Mouse (Mus musculus): ENCODE results near the gene Ninj2. TPM values are rescaled to one million over a fixed set of nuclear protein-coding genes. Genes with fewer than 3 reads are reported as not detected.

Gene Ninj2
- total and polyA plus RNA-seq, 3 experiments = 1.1 to 6.5 TPM; not detected in 1

GRCm38 (mm10) chr6:120155510-120155909, 62.4 kb downstream of the Ninj2 start:
- H3K27ac ChIP-seq (ENCODE audit: insufficient read depth, low read depth) = peak overlapping the region; percentile 92
- no peaks in the 10 kb centered on the region for H3K27me3 ChIP-seq (replicated peaks)
- peaks cover 40 to 83% of the 10 kb centered on the region in 2 experiments for H3K4me1 ChIP-seq (ENCODE audit: control insufficient read depth in 1 of 2, insufficient read depth in 2 of 2)
- DNase-seq (ENCODE audit: extremely low read depth) = peak; percentile 92
- no peaks in the 10 kb centered on the region for H3K9me3 ChIP-seq (replicated peaks; ENCODE audit: low read length)
- no peaks in the 10 kb centered on the region for H3K36me3 ChIP-seq (replicated peaks in 1 of 2; ENCODE audit: control insufficient read depth in 1 of 2, insufficient read depth in 1 of 2, low read length in 1 of 2)
- in situ Hi-C loops (cut with MboI; ENCODE audit: low pct_ligation_motif_present, low pct_unique_long_range_greater_than_20kb, low sequenced_read_pairs) (loop anchor here (10.0 kb wide), 1 partner anchor 121 kb away; the partner anchor contains the start of gene Wnk1), dilution Hi-C loops (cut with MboI; ENCODE audit: extremely low pct_ligation_motif_present, extremely low pct_unique_long_range_greater_than_20kb, low sequenced_read_pairs) (no loop called here)
- TF ChIP-seq USF2 (conservative IDR thresholded peaks at IDR 0.05; ENCODE audit: low read depth, low read length) (no peak), MXI1 (IDR thresholded peaks at IDR 0.05; ENCODE audit: low read depth, low read length) (no peak), MEF2A (IDR thresholded peaks at IDR 0.05; ENCODE audit: borderline replicate concordance, low read depth, low read length) (peak; percentile 19; the same call in 1 of the 2 replicates), POLR2A (IDR thresholded peaks at IDR 0.05; ENCODE audit: low read depth, low read length) (no peak), MAFK (IDR thresholded peaks at IDR 0.05; ENCODE audit: insufficient replicate concordance, low read length) (peak; percentile 56; the same call in 1 of the 2 replicates), PAX5 (IDR thresholded peaks at IDR 0.05; ENCODE audit: low read length) (no peak), ZNF384 (IDR thresholded peaks at IDR 0.05; ENCODE audit: low read depth, low read length) (no peak), CTCF (conservative IDR thresholded peaks at IDR 0.05 in 1 of 2, IDR thresholded peaks at IDR 0.05 in 1 of 2; ENCODE audit: low read depth in 2 of 2, low read length in 2 of 2) (no peak), ZMIZ1 (IDR thresholded peaks at IDR 0.05; ENCODE audit: low read depth, low read length) (0 out of 2 replicates have a peak, but pooled peaks have one; percentile 36), ZC3H11A (IDR thresholded peaks at IDR 0.05; ENCODE audit: low read depth, low read length) (no peak), EP300 (IDR thresholded peaks at IDR 0.05; ENCODE audit: low read length) (peak; percentile 73), RCOR1 (conservative IDR thresholded peaks at IDR 0.05; ENCODE audit: low read depth, low read length) (no peak), ZKSCAN1 (IDR thresholded peaks at IDR 0.05; ENCODE audit: borderline replicate concordance, low read depth, low read length) (no peak), ELF1 (IDR thresholded peaks at IDR 0.05; ENCODE audit: low read depth, low read length) (no peak; the same call in 1 of the 2 replicates), NRF1 (IDR thresholded peaks at IDR 0.05; ENCODE audit: low read depth, low read length) (no peak), POLR2AphosphoS2 (IDR thresholded peaks at IDR 0.05; ENCODE audit: low read depth, low read length) (no peak), USF1 (IDR thresholded peaks at IDR 0.05; ENCODE audit: low read depth, low read length) (no peak), HCFC1 (IDR thresholded peaks at IDR 0.05; ENCODE audit: low read depth, low read length) (no peak), TCF12 (IDR thresholded peaks at IDR 0.05; ENCODE audit: low read depth, low read length) (peak; percentile 97), TBP (conservative IDR thresholded peaks at IDR 0.05; ENCODE audit: low read depth, low read length) (no peak), E2F4 (IDR thresholded peaks at IDR 0.05; ENCODE audit: insufficient replicate concordance, low read depth, low read length) (no peak), BHLHE40 (IDR thresholded peaks at IDR 0.05; ENCODE audit: low read depth, low read length) (no peak; the same call in 1 of the 2 replicates), MAZ (IDR thresholded peaks at IDR 0.05; ENCODE audit: low read depth, low read length) (peak; percentile 87), JUND (conservative IDR thresholded peaks at IDR 0.05; ENCODE audit: low read depth, low read length) (peak; percentile 47; the same call in 1 of the 2 replicates), MYC (IDR thresholded peaks at IDR 0.05; ENCODE audit: low read depth, low read length) (no peak), GABPA (IDR thresholded peaks at IDR 0.05; ENCODE audit: insufficient replicate concordance, low read depth, low read length) (no peak), SMC3 (IDR thresholded peaks at IDR 0.05; ENCODE audit: low read depth, low read length) (no peak), ETS1 (conservative IDR thresholded peaks at IDR 0.05; ENCODE audit: low read depth, low read length) (peak; percentile 92), MAX (IDR thresholded peaks at IDR 0.05; ENCODE audit: low read length) (peak; percentile 9; the same call in 1 of the 2 replicates), KAT2A (IDR thresholded peaks at IDR 0.05; ENCODE audit: insufficient replicate concordance, low read length) (no peak), IRF4 (IDR thresholded peaks at IDR 0.05; ENCODE audit: low read depth, low read length) (no peak; the same call in 1 of the 2 replicates), SIN3A (IDR thresholded peaks at IDR 0.05; ENCODE audit: low read length) (no peak), RAD21 (IDR thresholded peaks at IDR 0.05; ENCODE audit: low read depth, low read length) (no peak; the same call in 1 of the 2 replicates), CHD2 (IDR thresholded peaks at IDR 0.05; ENCODE audit: low read length) (no peak), UBTF (IDR thresholded peaks at IDR 0.05; ENCODE audit: low read depth, low read length) (0 out of 2 replicates have a peak, but pooled peaks have one; percentile 41), JUN (IDR thresholded peaks at IDR 0.05; ENCODE audit: insufficient read depth, low read depth, low read length) (peak; percentile 69), NELFE (IDR thresholded peaks at IDR 0.05; ENCODE audit: low read depth, low read length) (no peak), CHD1 (IDR thresholded peaks at IDR 0.05; ENCODE audit: low read depth, low read length) (no peak)
- H3K4me3 ChIP-seq (replicated peaks in 1 of 3; ENCODE audit: low read depth in 2 of 3, low read length in 2 of 3, poor library complexity in 1 of 3) = no peak overlapping the region
- no peaks in the 10 kb centered on the region for H3K79me2 ChIP-seq (replicated peaks; ENCODE audit: control insufficient read depth, extremely low read depth, insufficient read depth, poor library complexity, severe bottlenecking)
- H3K9ac ChIP-seq (ENCODE audit: insufficient read depth, low read depth) = 0 out of 2 replicates have a peak overlapping the region, but pooled peaks have one; percentile 4
- H3K4me2 ChIP-seq (ENCODE audit: insufficient read depth, low read depth, poor library complexity, severe bottlenecking) = peak overlapping the region; percentile 32
